Mouse (Mus musculus) gastrocnemius, postnatal 14 days (tissue): ENCODE measurements around the gene Parn. TPM values are rescaled to one million over a fixed set of nuclear protein-coding genes. Genes with fewer than 3 reads are reported as not detected.
"Not testable (repeated sequence)": the region's sequence is repeated elsewhere in the genome, so short reads cannot be mapped to it uniquely, and the experiment has no call there.

Source experiments
- DNase-seq: peaks from one replicate; pipeline ENCODE4 v3.0.0; 2021; ENCODE audit warnings: mixed read lengths
- intact Hi-C: fragments of 180-260 bp; cut with DNase I; formaldehyde crosslinking; loops from one replicate; pipeline ENCODE4 v1.15.1; 2025; ENCODE audit warnings: low total_unique reads
- total RNA-seq, 2 experiments: library from RNA; stranded (reverse); gene quantifications; 2 replicates each; pipeline ENCODE4 v1.2.3; 2021

Parn gene
- total RNA-seq, 2 experiments from 2014 or later = 9.0 to 11.8 TPM

GRCm38 (mm10) chr16:13639508-13639907, 28.5 kb downstream of the Parn start:
- no peak for DNase-seq
- intact Hi-C loops = no loop called here

- intact Hi-C loops = not testable (repeated sequence)
Measured at GRCm38 (mm10) chr16:13638198-13638597, 29.8 kb downstream of the Parn start.

GRCm38 (mm10) chr16:13628345-13628744, 39.6 kb downstream of the Parn start:
- DNase-seq = no peak
- intact Hi-C loops = loop anchor here (5.0 to 10.0 kb wide), 2 partner anchors 96 to 514 kb away; no protein-coding TSS in a partner anchor

More at GRCm38 (mm10) chr16:13638198-13638597, 29.8 kb downstream of the Parn start:
- not testable (repeated sequence) for DNase-seq

GRCm38 (mm10) chr16:13621745-13622507, 46.0 kb downstream of the Parn start:
- intact Hi-C loops = loop anchor here (10.0 kb wide), 1 partner anchor 507 kb away; no protein-coding TSS in a partner anchor
- DNase-seq = no peak

GRCm38 (mm10) chr16:13620194-13620593, 47.8 kb downstream of the Parn start:
- no peak for DNase-seq
- intact Hi-C loops = loop anchor here (10.0 kb wide), 1 partner anchor 505 kb away; no protein-coding TSS in a partner anchor

- no peak for DNase-seq
- intact Hi-C loops = no loop called here
Measured at GRCm38 (mm10) chr16:13615276-13615675, 52.7 kb downstream of the Parn start.

GRCm38 (mm10) chr16:13612571-13612970, 55.4 kb downstream of the Parn start:
- intact Hi-C loops = no loop called here
- no peak for DNase-seq

GRCm38 (mm10) chr16:13612058-13612457, 55.9 kb downstream of the Parn start:
- DNase-seq = peak; percentile 5
- intact Hi-C loops = no loop called here

GRCm38 (mm10) chr16:13611399-13611798, 56.6 kb downstream of the Parn start:
- intact Hi-C loops = no loop called here
- DNase-seq = peak; percentile 29

- no peak for DNase-seq
- intact Hi-C loops = no loop called here
Measured at GRCm38 (mm10) chr16:13610951-13611381, 57.0 kb downstream of the Parn start.

- no peak for DNase-seq
- intact Hi-C loops = no loop called here
Measured at GRCm38 (mm10) chr16:13608705-13609085, 59.3 kb downstream of the Parn start.

GRCm38 (mm10) chr16:13607987-13608704, 59.8 kb downstream of the Parn start:
- no peak for DNase-seq
- intact Hi-C loops = no loop called here

GRCm38 (mm10) chr16:13602779-13603178, 65.2 kb downstream of the Parn start:
- intact Hi-C loops = no loop called here

GRCm38 (mm10) chr16:13589049-13589408, 78.9 kb downstream of the Parn start:
- no peak for DNase-seq
- intact Hi-C loops = no loop called here

More at GRCm38 (mm10) chr16:13602779-13603178, 65.2 kb downstream of the Parn start:
- DNase-seq = no peak

- no peak for DNase-seq
- intact Hi-C loops = no loop called here
Measured at GRCm38 (mm10) chr16:13588182-13589048, 79.6 kb downstream of the Parn start.

GRCm38 (mm10) chr16:13585234-13585633, 82.7 kb downstream of the Parn start:
- intact Hi-C loops = no loop called here
- no peak for DNase-seq

- DNase-seq = no peak
- intact Hi-C loops = no loop called here
Measured at GRCm38 (mm10) chr16:13580784-13581183, 87.2 kb downstream of the Parn start.

GRCm38 (mm10) chr16:13580016-13580415, 88.0 kb downstream of the Parn start:
- no peak for DNase-seq
- intact Hi-C loops = no loop called here

GRCm38 (mm10) chr16:13575306-13575705, 92.7 kb downstream of the Parn start:
- intact Hi-C loops = loop anchor here (5.0 kb wide), 1 partner anchor 38 kb away; no protein-coding TSS in a partner anchor
- DNase-seq = no peak

- intact Hi-C loops = no loop called here
- DNase-seq = no peak
Measured at GRCm38 (mm10) chr16:13568280-13568679, 99.7 kb downstream of the Parn start.
